Comparison of ENCODE assay signal across 12 mouse cellular contexts in genomic region chr14:98703289-98703688, GRCm38 (mm10).
"Had no signal": no experiment of that assay in that cellular context is flagged by ENCODE, and none has a peak within 500 bp of the region (broad histone marks: within the 10 kb centered on the region; RNA-seq: fewer than 3 reads in every experiment).

No protein-coding gene starts in this region.

- H3K4me1 ChIP-seq: kidney, embryonic 15.5 days; limb, embryonic 10.5 days; liver, embryonic 15.5 days; midbrain, embryonic 13.5 days; stomach, embryonic 15.5 days had no signal

- H3K4me2 ChIP-seq: kidney, embryonic 15.5 days; liver, embryonic 11.5 days; liver, embryonic 15.5 days; midbrain, embryonic 13.5 days; stomach, embryonic 15.5 days had no signal

- DNase-seq: kidney, postnatal 14 days; lung, adult 2 months; lung, postnatal 36 days; thymus, postnatal 36 days had no signal

- H3K9ac ChIP-seq: kidney, embryonic 15.5 days; liver, embryonic 15.5 days; midbrain, embryonic 13.5 days; stomach, embryonic 15.5 days had no signal

- H3K9me3 ChIP-seq: kidney, embryonic 15.5 days; limb, embryonic 10.5 days; liver, embryonic 15.5 days; midbrain, embryonic 13.5 days; stomach, embryonic 15.5 days had no signal

- ATAC-seq: lung, postnatal 0 days; midbrain, embryonic 13.5 days had no signal

- H3K27me3 ChIP-seq: kidney, embryonic 15.5 days; liver, embryonic 15.5 days; stomach, embryonic 15.5 days had no signal

- H3K4me3 ChIP-seq: kidney, embryonic 15.5 days; left cerebral cortex, adult 2 months; limb, embryonic 10.5 days; liver, embryonic 15.5 days; midbrain, embryonic 13.5 days; stomach, embryonic 15.5 days had no signal

- H3K27ac ChIP-seq: kidney, embryonic 15.5 days; left cerebral cortex, adult 2 months; limb, embryonic 10.5 days; liver, embryonic 15.5 days; midbrain, embryonic 13.5 days; stomach, embryonic 15.5 days had no signal

- H3K36me3 ChIP-seq: kidney, embryonic 15.5 days; limb, embryonic 10.5 days; liver, embryonic 15.5 days; midbrain, embryonic 13.5 days; stomach, embryonic 15.5 days had no signal
